Mouse (Mus musculus) midbrain, embryonic 16.5 days (tissue): ENCODE measurements around the gene Trmt5. TPM values are rescaled to one million over a fixed set of nuclear protein-coding genes. Genes with fewer than 3 reads are reported as not detected.

Source experiments
- ATAC-seq: fragments of 200-750 bp; cut with Nextera tagmentation; 2 replicates; pipeline ENCODE4 v1.8.0; 2017; ENCODE audit warnings: moderate TSS enrichment
- H3K27ac ChIP-seq: fragments of 300-500 bp; sonication (generic); 2 replicates; pipeline ENCODE4 v1.5.1; 2014; ENCODE audit warnings: mild to moderate bottlenecking, low read length, mixed read lengths
- H3K27me3 ChIP-seq: fragments of 300-500 bp; sonication (generic); 2 replicates; pipeline ENCODE4 v1.6.1; 2014; ENCODE audit warnings: low read depth, low read length, mixed read lengths; ENCODE audit not compliant: control insufficient read depth, insufficient read depth
- H3K36me3 ChIP-seq: fragments of 300-500 bp; sonication (generic); 2 replicates; pipeline ENCODE4 v1.6.1; 2014; ENCODE audit warnings: mild to moderate bottlenecking, low read length, moderate library complexity, mixed read lengths; ENCODE audit not compliant: control insufficient read depth, insufficient read depth
- H3K4me1 ChIP-seq: fragments of 300-500 bp; sonication (generic); 2 replicates; pipeline ENCODE4 v1.6.1; 2014; ENCODE audit warnings: mild to moderate bottlenecking, low read length, mixed read lengths; ENCODE audit not compliant: control insufficient read depth, insufficient read depth
- H3K4me2 ChIP-seq: fragments of 300-500 bp; sonication (generic); 2 replicates; pipeline ENCODE4 v1.6.1; 2014; ENCODE audit warnings: mild to moderate bottlenecking, low read length, mixed read lengths
- H3K4me3 ChIP-seq: fragments of 300-500 bp; sonication (generic); 2 replicates; pipeline ENCODE4 v1.5.1; 2014; ENCODE audit warnings: low read depth, mild to moderate bottlenecking, low read length, moderate library complexity, mixed read lengths
- H3K9ac ChIP-seq: fragments of 300-500 bp; sonication (generic); 2 replicates; pipeline ENCODE4 v1.6.1; 2014; ENCODE audit warnings: low read depth, low read length, mixed read lengths
- H3K9me3 ChIP-seq: fragments of 300-500 bp; sonication (generic); replicated peaks from 2 replicates; pipeline ENCODE4 v1.6.1; 2014; ENCODE audit warnings: mild to moderate bottlenecking, low read length, mixed read lengths; ENCODE audit not compliant: control insufficient read depth, poor library complexity, severe bottlenecking
- WGBS: fragments of 180-500 bp; shearing (Covaris S2); extraction: QIAGEN DNeasy Blood & Tissue Kit; methylation state at CpG from one replicate; pipeline ENCODE4 v1.1.7; 2014; 5-methylcytosine and 5-hydroxymethylcytosine counted together
- polyA plus RNA-seq: library from polyadenylated mRNA; unstranded; fragments of >200 nt; fragmentation: Nextera tagmentation; extraction: Ambion mirVana; gene quantifications from 2 replicates; pipeline ENCODE4 v1.2.1, GENCODE M21; 2015

The Trmt5 gene
- polyA plus RNA-seq, 1 experiment from 2014 or later = 16.6 TPM

DNA sequence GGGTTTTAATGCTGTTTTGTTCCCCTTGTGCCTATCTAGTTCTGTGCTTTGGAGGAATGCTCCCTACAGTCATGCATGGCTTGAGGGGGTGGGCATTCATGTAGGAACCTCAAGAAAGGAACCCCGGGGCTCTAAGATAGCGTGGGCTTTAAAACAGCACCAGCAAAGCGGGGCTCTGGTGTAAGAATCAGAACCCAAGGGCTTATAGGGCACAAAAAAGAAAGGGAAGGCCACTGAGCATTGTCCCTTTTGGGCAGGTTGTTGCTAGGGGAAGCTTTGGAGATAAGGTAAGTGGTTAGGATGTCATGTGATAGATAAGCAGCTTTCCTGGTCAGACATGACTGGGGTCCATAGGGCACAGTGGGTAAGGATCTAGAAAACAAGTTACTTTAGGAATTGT is 2.1 kb upstream of the Trmt5 start:
- H3K36me3 ChIP-seq = 0 out of 2 replicates have a peak, but pooled peaks cover under 1% of the 10 kb centered on the region
- H3K4me2 ChIP-seq = no peak overlapping the region
- no peak for ATAC-seq
- H3K9ac ChIP-seq = no peak overlapping the region
- H3K4me3 ChIP-seq = no peak overlapping the region
- peaks cover 20% of the 10 kb centered on the region for H3K4me1 ChIP-seq
- 94% methylated on average over 3 of the region's 3 CpGs for WGBS
- H3K27me3 ChIP-seq = no peaks in the 10 kb centered on the region
- no peaks in the 10 kb centered on the region for H3K9me3 ChIP-seq
- no peak overlapping the region for H3K27ac ChIP-seq

DNA sequence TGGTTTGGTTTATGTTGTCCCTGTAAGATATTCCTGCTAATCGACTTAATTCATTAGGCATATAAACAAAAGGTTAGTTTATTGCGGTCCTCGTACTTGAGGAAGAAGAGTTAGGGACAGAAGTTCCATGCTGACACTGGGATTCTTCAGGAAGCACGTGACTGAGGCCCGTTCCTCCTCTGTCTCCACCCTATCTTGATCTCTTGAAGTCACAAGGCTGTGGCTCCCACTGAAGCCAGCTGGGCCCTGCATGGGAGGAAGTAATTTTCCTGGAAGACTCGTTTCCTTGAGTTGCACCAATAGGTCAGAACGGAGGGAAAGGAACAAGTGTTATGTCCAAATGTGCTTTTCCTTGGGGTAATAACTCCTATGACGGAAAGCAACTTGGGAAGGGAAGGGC is 1.1 kb upstream of the Trmt5 start:
- 79% methylated on average over 8 of the region's 8 CpGs for WGBS
- Histone ChIP-seq H3K9me3 (no peaks in the 10 kb centered on the region), H3K27ac (no peak overlapping the region), H3K27me3 (no peaks in the 10 kb centered on the region), H3K36me3 (0 out of 2 replicates have a peak, but pooled peaks cover 2% of the 10 kb centered on the region), H3K4me2 (peak overlapping the region; percentile 83), H3K9ac (peak overlapping the region; percentile 90), H3K4me3 (peak overlapping the region; percentile 87), H3K4me1 (peaks cover 23% of the 10 kb centered on the region)
- no peak for ATAC-seq

DNA sequence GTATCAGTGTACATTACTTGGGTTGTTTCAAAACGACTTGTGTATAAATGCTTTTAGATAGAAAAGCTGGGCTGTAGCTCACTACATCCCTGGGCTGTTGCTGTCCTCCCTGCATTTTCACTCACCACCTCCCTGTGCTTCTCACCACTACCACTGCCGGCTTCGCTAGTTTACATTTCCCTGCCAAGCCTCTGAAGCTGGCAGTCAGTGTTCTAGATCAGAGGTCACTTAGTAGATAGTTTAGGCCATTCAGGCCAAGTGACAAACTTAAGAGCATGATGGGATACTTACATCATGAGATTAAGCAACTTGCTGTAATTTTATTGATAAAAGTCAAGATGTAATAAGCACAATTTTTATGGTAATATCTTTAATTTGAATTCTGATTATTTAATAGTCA is 11.6 kb downstream of the Trmt5 start:
- no peaks in the 10 kb centered on the region for H3K4me1 ChIP-seq
- no peak overlapping the region for H3K27ac ChIP-seq
- no peak for ATAC-seq
- no peak overlapping the region for H3K4me2 ChIP-seq
- H3K9ac ChIP-seq = no peak overlapping the region
- no peaks in the 10 kb centered on the region for H3K27me3 ChIP-seq
- peaks cover 27% of the 10 kb centered on the region for H3K36me3 ChIP-seq
- H3K4me3 ChIP-seq = no peak overlapping the region
- WGBS = 93% methylated on average over 3 of the region's 3 CpGs
- H3K9me3 ChIP-seq = no peaks in the 10 kb centered on the region

DNA sequence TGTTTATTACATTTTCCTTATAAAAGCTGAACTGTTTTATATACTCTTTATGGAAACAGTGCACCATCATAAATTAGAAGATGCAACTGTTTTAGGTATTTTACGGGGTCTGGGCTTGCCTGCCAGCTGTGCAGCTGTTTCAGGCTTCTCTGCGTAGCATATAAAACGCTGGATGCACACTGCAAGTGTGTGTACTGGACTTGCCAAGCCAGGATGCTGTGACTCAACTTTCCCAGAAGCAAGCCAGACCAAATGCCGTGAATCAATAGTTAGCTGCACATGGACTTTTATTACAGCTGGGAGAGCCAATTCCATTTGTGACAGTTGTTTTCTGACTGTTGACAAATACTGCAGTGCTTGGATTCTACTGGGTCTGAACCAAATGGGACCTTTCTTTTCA is 16.6 kb downstream of the Trmt5 start:
- peaks cover 4% of the 10 kb centered on the region for H3K36me3 ChIP-seq
- no peak overlapping the region for H3K27ac ChIP-seq
- H3K4me2 ChIP-seq = no peak overlapping the region
- H3K27me3 ChIP-seq = no peaks in the 10 kb centered on the region
- no peak overlapping the region for H3K4me3 ChIP-seq
- no peaks in the 10 kb centered on the region for H3K9me3 ChIP-seq
- ATAC-seq = no peak
- 88% methylated on average over 4 of the region's 4 CpGs for WGBS
- H3K9ac ChIP-seq = no peak overlapping the region
- H3K4me1 ChIP-seq = no peaks in the 10 kb centered on the region

DNA sequence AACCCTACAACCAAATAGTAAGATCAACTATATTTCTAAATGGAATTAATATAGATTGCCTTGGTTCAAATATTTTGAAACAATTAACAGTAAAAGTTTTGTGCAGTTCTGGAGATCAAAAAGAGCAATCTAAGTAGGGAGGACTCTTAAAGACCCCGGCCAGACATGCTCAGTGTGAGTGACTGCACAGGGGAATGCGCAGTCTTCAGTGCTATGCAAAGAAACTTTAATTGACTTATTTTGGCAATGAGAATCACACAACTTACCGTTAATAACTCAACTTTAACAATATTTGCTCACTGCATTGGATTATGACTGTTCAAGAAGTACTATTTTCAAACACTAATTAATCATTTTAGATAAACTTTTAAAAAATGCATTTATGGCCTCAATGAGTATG is 17.0 kb downstream of the Trmt5 start:
- Histone ChIP-seq H3K9ac (no peak overlapping the region), H3K27me3 (no peaks in the 10 kb centered on the region), H3K36me3 (peaks cover 4% of the 10 kb centered on the region), H3K4me2 (no peak overlapping the region), H3K27ac (no peak overlapping the region), H3K4me1 (no peaks in the 10 kb centered on the region), H3K9me3 (no peaks in the 10 kb centered on the region), H3K4me3 (no peak overlapping the region)
- 89% methylated on average over 3 of the region's 3 CpGs for WGBS
- no peak for ATAC-seq

DNA sequence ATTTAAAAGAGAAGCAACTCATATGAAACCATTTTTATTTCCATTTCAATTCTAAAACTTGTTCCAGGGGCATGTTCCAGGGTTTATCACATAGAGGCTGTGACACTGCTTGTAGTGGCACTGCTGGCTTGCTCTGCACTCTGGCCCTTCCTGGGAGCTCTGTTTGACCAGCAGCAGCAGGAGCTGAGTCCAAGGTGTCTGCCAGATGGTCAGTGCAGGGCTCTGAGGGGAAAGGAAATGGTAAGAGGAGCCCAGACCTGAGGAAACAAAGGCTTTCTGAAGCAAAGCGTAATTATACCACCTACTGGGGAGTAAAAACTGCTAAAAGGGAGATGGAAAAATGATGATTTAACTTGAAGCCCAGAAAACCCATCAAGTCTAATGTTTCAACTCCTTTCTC is 18.0 kb downstream of the Trmt5 start:
- Histone ChIP-seq H3K27me3 (no peaks in the 10 kb centered on the region), H3K36me3 (no peaks in the 10 kb centered on the region), H3K27ac (no peak overlapping the region), H3K9me3 (no peaks in the 10 kb centered on the region), H3K4me3 (no peak overlapping the region), H3K4me2 (no peak overlapping the region), H3K9ac (no peak overlapping the region), H3K4me1 (no peaks in the 10 kb centered on the region)
- no peak for ATAC-seq
- 84% methylated on average over 1 of the region's 1 CpGs for WGBS

DNA sequence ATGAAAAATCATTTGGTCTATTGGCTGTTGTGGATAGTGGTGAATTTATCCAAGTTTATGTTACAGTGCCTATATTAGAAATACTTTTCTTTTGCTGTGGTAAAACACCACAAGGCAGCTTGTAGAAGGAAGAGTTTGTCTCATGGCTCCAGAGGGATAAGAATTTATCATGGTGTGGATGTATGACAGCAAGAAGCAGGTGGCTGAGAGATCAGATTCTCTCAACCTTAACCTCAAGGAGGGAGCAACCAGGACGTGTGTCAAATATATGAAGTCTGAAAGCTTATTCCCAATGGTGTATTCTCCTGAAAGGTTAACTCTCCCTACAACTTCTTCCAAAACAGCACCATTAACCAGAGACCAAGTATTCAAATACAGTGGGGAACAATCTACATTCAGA is 19.9 kb downstream of the Trmt5 start:
- no peaks in the 10 kb centered on the region for H3K36me3 ChIP-seq
- no peaks in the 10 kb centered on the region for H3K27me3 ChIP-seq
- 81% methylated on average over 1 of the region's 1 CpGs for WGBS
- no peaks in the 10 kb centered on the region for H3K4me1 ChIP-seq
- H3K27ac ChIP-seq = no peak overlapping the region
- no peak overlapping the region for H3K4me2 ChIP-seq
- H3K9ac ChIP-seq = no peak overlapping the region
- no peak for ATAC-seq
- H3K9me3 ChIP-seq = no peaks in the 10 kb centered on the region
- no peak overlapping the region for H3K4me3 ChIP-seq

DNA sequence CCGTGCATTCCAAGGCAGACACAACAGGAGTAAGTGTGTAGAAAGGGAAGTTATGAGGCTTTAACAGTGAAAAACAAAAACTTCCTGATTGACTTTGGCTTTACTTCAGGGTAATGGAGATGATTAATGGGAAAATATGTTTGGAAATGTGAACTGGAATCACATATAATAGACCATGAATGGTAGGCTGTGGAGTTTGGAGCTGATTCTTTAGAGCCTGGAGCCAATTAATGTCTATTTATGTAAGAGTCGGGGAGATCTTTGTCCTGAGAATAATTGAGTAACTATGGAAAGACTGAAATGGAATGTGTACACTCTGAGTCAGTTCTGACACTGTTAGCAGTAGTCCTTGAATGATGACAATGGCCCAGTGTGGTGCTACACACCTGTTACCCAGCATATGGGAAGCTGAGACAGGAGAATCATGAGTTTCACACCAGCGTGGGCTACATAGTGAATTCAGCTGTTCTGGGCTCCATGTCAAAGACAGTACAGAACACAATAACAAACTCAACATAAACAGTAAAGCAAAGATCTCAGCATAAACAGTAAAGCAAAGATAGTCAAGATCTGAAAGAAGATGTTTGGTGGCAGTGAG is 21.0 kb downstream of the Trmt5 start:
- no peak overlapping the region for H3K4me2 ChIP-seq
- H3K36me3 ChIP-seq = no peaks in the 10 kb centered on the region
- no peaks in the 10 kb centered on the region for H3K4me1 ChIP-seq
- no peaks in the 10 kb centered on the region for H3K9me3 ChIP-seq
- H3K4me3 ChIP-seq = no peak overlapping the region
- WGBS = 84% methylated on average over 3 of the region's 3 CpGs
- H3K27me3 ChIP-seq = no peaks in the 10 kb centered on the region
- ATAC-seq = no peak
- H3K27ac ChIP-seq = no peak overlapping the region
- no peak overlapping the region for H3K9ac ChIP-seq

DNA sequence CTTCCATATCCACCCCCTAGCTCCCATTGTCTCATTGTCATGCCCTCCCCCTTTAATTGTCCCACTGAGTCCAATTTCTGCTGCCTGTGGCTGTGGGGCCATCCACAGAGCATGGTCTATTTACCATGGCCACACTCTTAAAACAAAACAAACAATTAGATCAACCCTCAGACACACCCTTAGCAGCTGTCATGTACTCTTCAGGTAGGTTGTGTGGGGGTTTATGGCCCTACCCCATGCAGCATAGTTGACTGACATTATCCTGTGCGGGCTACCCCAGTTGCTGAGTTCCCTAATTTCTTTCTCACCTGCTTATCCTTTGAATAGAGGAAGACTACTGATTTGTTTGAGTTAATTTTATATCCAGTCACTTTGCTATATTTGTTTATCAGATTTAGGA is 26.2 kb downstream of the Trmt5 start:
- no peak overlapping the region for H3K9ac ChIP-seq

More for the DNA sequence above, 26.2 kb downstream of the Trmt5 start:
- no peaks in the 10 kb centered on the region for H3K9me3 ChIP-seq
- H3K27ac ChIP-seq = no peak overlapping the region
- H3K36me3 ChIP-seq = no peaks in the 10 kb centered on the region
- WGBS = 97% methylated on average over 1 of the region's 1 CpGs
- H3K4me3 ChIP-seq = no peak overlapping the region
- H3K27me3 ChIP-seq = no peaks in the 10 kb centered on the region
- ATAC-seq = no peak
- no peaks in the 10 kb centered on the region for H3K4me1 ChIP-seq
- H3K4me2 ChIP-seq = no peak overlapping the region
